Mouse (Mus musculus) myocyte (in vitro differentiated cells): ENCODE measurements at regions not wholly inside any gene's neighbourhood (a gene's known extent, or its start where the extent isn't known, plus 50 kb on each side); places are given as distances from the start of the nearest gene placed in this dataset.

ENCODE experiments used
- H3K27me3 ChIP-seq: one replicate; pipeline ENCODE4 v1.6.1; 2011; ENCODE audit not compliant: control insufficient read depth, insufficient read depth, insufficient read length
- H3K36me3 ChIP-seq: one replicate; pipeline ENCODE4 v1.6.1; 2011; ENCODE audit not compliant: control insufficient read depth, insufficient read depth
- H3K4me2 ChIP-seq: one replicate; pipeline ENCODE4 v1.6.1; 2011; ENCODE audit warnings: low read depth, control low read depth
- H3K4me3 ChIP-seq: one replicate; pipeline ENCODE4 v1.5.1; 2011; ENCODE audit warnings: mild to moderate bottlenecking, control low read depth, moderate library complexity
- H3K79me2 ChIP-seq: one replicate; pipeline ENCODE4 v1.6.1; 2011; ENCODE audit not compliant: control insufficient read depth, insufficient read depth
- H3ac ChIP-seq: one replicate; pipeline ENCODE4 v1.6.1; 2011; ENCODE audit not compliant: control insufficient read depth, insufficient read length
- CEBPB ChIP-seq: IDR thresholded peaks from 2 replicates; pipeline ENCODE4 v1.6.1; 2011; ENCODE audit warnings: mild to moderate bottlenecking, moderate library complexity; ENCODE audit not compliant: poor library complexity, insufficient read depth, severe bottlenecking
- E2F4 ChIP-seq: IDR thresholded peaks from one replicate; pipeline ENCODE4 v1.6.1; 2011; ENCODE audit warnings: mild to moderate bottlenecking, control low read depth, moderate library complexity; ENCODE audit not compliant: insufficient read depth
- MAX ChIP-seq: IDR thresholded peaks from one replicate; pipeline ENCODE4 v1.6.1; 2011; ENCODE audit warnings: low read depth, mild to moderate bottlenecking, control low read depth
- MYOD1 ChIP-seq, 3 experiments: IDR thresholded peaks; one replicate each; pipeline ENCODE4 v1.6.1; 2011; ENCODE audit warnings: control low read depth in 2 of 3, low read depth in 2 of 3, mild to moderate bottlenecking in 2 of 3, moderate library complexity in 1 of 3; ENCODE audit not compliant: insufficient read length in 2 of 3, control insufficient read depth in 1 of 3
- MYOG ChIP-seq, 3 experiments: IDR thresholded peaks; one replicate each; pipeline ENCODE4 v1.6.1; 2011; ENCODE audit warnings: control low read depth in 2 of 3, low read depth in 2 of 3, mild to moderate bottlenecking in 2 of 3; ENCODE audit not compliant: insufficient read length in 2 of 3, control insufficient read depth in 1 of 3, insufficient read depth in 1 of 3
- POLR2A ChIP-seq: IDR thresholded peaks from one replicate; pipeline ENCODE4 v1.6.1; 2011; ENCODE audit warnings: low read depth, mild to moderate bottlenecking, control low read depth, moderate library complexity; ENCODE audit not compliant: insufficient read length
- POLR2AphosphoS2 ChIP-seq: IDR thresholded peaks from one replicate; pipeline ENCODE4 v1.6.1; 2011; ENCODE audit warnings: low read depth, control low read depth; ENCODE audit not compliant: insufficient read length
- REST ChIP-seq: IDR thresholded peaks from one replicate; pipeline ENCODE4 v1.6.1; 2011; ENCODE audit warnings: mild to moderate bottlenecking, control low read depth, moderate library complexity; ENCODE audit not compliant: insufficient read depth, insufficient read length
- SRF ChIP-seq: IDR thresholded peaks from one replicate; pipeline ENCODE4 v1.6.1; 2011; ENCODE audit warnings: low read depth; ENCODE audit not compliant: control insufficient read depth, insufficient read length
- TCF12 ChIP-seq: IDR thresholded peaks from one replicate; pipeline ENCODE4 v1.6.1; 2011; ENCODE audit warnings: mild to moderate bottlenecking, control low read depth; ENCODE audit not compliant: poor library complexity, insufficient read depth, severe bottlenecking
- TCF3 ChIP-seq: IDR thresholded peaks from one replicate; pipeline ENCODE4 v1.6.1; 2011; ENCODE audit warnings: low read depth, control low read depth; ENCODE audit not compliant: insufficient read length
- USF1 ChIP-seq: IDR thresholded peaks from one replicate; pipeline ENCODE4 v1.6.1; 2011; ENCODE audit warnings: low read depth, mild to moderate bottlenecking, control low read depth, moderate library complexity

DNA sequence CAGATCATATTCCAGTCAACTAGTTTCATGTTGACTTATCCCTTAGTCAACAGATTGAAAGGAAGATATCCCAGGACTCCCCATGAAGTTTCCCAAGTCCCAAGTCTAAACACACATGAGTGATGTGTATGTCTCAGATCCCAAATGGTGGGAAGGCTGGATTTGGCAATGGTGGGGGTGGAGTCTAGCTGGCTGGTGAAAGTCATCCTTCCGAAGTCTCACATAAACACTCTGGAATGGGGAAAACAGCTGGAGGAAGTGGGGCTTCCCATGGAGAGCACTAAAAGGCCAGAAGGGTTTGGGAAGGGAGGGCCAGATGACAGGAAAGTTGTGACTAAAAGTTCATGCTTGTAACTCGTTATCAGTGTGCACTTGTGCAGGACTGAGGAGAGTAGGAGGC, 628.8 kb upstream of the Id2 start:
- Histone ChIP-seq H3K36me3 (no peaks in the 10 kb centered on the region), H3ac (no peak overlapping the region), H3K4me3 (no peak overlapping the region), H3K79me2 (no peaks in the 10 kb centered on the region), H3K27me3 (no peaks in the 10 kb centered on the region), H3K4me2 (no peak overlapping the region)
- TF ChIP-seq REST (no peak), MAX (no peak), E2F4 (no peak), SRF (no peak), MYOG (IDR thresholded peaks at IDR 0.05; ENCODE audit: control insufficient read depth in 1 of 3, insufficient read depth in 1 of 3, insufficient read length in 2 of 3, low read depth in 2 of 3) (no peak), POLR2AphosphoS2 (no peak), TCF12 (no peak), TCF3 (no peak), POLR2A (no peak), CEBPB (no peak), USF1 (no peak), MYOD1 (IDR thresholded peaks at IDR 0.05; ENCODE audit: control insufficient read depth in 1 of 3, insufficient read length in 2 of 3, low read depth in 2 of 3) (no peak)

DNA sequence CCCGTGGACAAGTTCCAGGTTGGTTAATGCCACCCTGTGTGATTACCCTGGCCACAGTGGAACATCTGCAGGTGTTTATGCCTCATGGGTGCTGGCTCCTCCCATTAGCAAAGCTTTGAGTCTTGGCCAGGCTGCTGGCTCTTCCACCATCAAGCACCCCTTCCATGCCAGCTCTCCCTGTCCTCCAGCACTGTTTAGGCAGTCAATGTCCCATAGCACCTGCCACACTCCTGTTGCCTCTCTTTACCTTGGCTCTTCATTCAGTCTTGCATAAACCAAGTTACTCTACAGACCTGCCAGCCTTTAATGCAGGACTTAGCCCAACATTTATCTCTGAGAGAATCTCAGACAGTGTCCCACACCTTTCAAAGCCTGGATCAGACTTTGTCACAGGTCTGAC, 614.2 kb upstream of the Id2 start:
- TF ChIP-seq MYOG (IDR thresholded peaks at IDR 0.05; ENCODE audit: control insufficient read depth in 1 of 3, insufficient read depth in 1 of 3, insufficient read length in 2 of 3, low read depth in 2 of 3) (no peak), MAX (no peak), MYOD1 (IDR thresholded peaks at IDR 0.05; ENCODE audit: control insufficient read depth in 1 of 3, insufficient read length in 2 of 3, low read depth in 2 of 3) (no peak), USF1 (no peak), TCF3 (no peak), CEBPB (no peak), POLR2A (no peak)
- Histone ChIP-seq H3K27me3 (no peaks in the 10 kb centered on the region), H3K4me3 (no peak overlapping the region), H3K79me2 (no peaks in the 10 kb centered on the region), H3K36me3 (no peaks in the 10 kb centered on the region), H3K4me2 (no peak overlapping the region), H3ac (no peak overlapping the region)

DNA sequence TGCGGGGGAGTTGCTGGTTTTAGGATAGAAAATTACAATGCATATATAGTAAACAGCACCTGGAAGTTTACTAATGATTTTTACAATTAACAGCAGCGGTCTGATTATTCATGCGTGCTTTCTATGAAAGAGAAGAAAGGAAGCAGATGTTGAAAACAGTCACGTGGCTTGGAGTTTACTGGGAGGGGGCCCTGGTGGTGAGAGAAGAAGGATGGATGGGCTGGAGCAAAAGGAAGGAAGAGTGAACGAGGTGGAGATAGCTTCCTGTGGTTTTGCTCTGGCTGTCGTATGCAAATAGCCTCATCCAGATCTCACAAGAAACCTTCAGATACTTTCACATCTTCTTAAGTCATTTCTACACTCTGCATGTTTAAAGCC, 606.1 kb upstream of the Id2 start:
- H3K79me2 ChIP-seq = no peaks in the 10 kb centered on the region
- TF ChIP-seq SRF (no peak), E2F4 (no peak), MYOD1 (IDR thresholded peaks at IDR 0.05; ENCODE audit: control insufficient read depth in 1 of 3, insufficient read length in 2 of 3, low read depth in 2 of 3) (no peak), TCF12 (no peak), POLR2A (no peak), TCF3 (no peak), MYOG (IDR thresholded peaks at IDR 0.05; ENCODE audit: control insufficient read depth in 1 of 3, insufficient read depth in 1 of 3, insufficient read length in 2 of 3, low read depth in 2 of 3) (no peak), REST (no peak), USF1 (no peak), CEBPB (no peak), MAX (no peak), POLR2AphosphoS2 (no peak)
- no peak overlapping the region for H3K4me2 ChIP-seq
- no peaks in the 10 kb centered on the region for H3K36me3 ChIP-seq
- H3K4me3 ChIP-seq = no peak overlapping the region
- H3K27me3 ChIP-seq = no peaks in the 10 kb centered on the region
- no peak overlapping the region for H3ac ChIP-seq

DNA sequence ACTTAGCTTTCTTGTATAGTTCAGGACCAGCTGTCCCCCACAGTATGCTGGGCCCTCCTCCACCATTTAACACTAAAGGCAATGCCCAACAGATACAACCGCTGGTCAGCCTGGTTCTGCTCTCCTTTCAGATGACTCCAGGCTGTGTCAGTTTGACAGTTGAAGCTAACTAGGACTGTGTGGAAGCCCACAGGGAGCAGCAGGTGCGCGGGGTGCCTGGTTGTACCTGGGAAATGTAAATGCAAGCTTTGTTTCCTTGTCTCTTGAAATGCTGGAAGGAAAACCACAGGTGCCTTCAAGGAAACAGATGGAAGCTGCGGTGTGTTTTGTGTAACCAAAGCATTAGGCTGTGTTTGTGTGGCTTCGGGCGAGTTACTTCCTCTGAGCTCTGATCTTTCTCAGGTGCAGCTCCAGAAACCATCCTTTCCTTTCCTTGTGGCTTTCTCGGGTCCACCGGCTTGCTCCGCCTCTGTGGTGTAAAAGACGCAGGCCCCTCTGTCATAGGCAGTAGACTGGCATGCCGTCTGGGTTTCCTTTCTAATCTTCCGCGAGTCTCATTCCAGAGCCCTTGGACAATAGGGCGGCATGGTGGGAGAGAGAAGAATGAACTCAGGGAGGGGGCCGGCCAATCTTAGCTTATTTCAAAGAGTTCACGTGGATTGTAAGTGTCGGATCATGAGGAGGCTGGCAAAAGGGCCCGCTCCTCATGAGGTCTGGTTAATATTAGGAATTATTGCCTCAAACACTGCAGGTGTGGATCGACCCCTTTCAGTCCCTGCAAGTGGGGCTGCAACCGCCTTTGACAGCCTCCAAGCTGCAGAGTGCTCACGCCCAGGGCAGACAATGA, 605.5 kb upstream of the Id2 start:
- no peak overlapping the region for H3ac ChIP-seq
- TF ChIP-seq USF1 (no peak), TCF3 (no peak), POLR2A (no peak), E2F4 (no peak), TCF12 (no peak), MAX (no peak), MYOD1 (IDR thresholded peaks at IDR 0.05; ENCODE audit: control insufficient read depth in 1 of 3, insufficient read length in 2 of 3, low read depth in 2 of 3) (no peak), MYOG (IDR thresholded peaks at IDR 0.05; ENCODE audit: control insufficient read depth in 1 of 3, insufficient read depth in 1 of 3, insufficient read length in 2 of 3, low read depth in 2 of 3) (no peak), REST (no peak), SRF (no peak), CEBPB (no peak), POLR2AphosphoS2 (no peak)
- no peak overlapping the region for H3K4me3 ChIP-seq
- H3K79me2 ChIP-seq = no peaks in the 10 kb centered on the region
- H3K27me3 ChIP-seq = no peaks in the 10 kb centered on the region
- no peak overlapping the region for H3K4me2 ChIP-seq
- H3K36me3 ChIP-seq = no peaks in the 10 kb centered on the region

GRCm38 (mm10) chr12:25687063-25687462, 590.1 kb upstream of the Id2 start:
- Histone ChIP-seq H3K27me3 (no peaks in the 10 kb centered on the region), H3K4me3 (no peak overlapping the region), H3K4me2 (no peak overlapping the region), H3ac (no peak overlapping the region), H3K79me2 (no peaks in the 10 kb centered on the region), H3K36me3 (no peaks in the 10 kb centered on the region)
- no peak for TF ChIP-seq POLR2A
- TF ChIP-seq CEBPB = no peak
- no peak for TF ChIP-seq E2F4
- TF ChIP-seq MAX = no peak
- no peak for TF ChIP-seq MYOD1 (IDR thresholded peaks at IDR 0.05; ENCODE audit: control insufficient read depth in 1 of 3, insufficient read length in 2 of 3, low read depth in 2 of 3)
